Mouse (Mus musculus): ENCODE measurements at regions not wholly inside any gene's neighbourhood (a gene's known extent, or its start where the extent isn't known, plus 50 kb on each side); places are given as distances from the start of the nearest gene placed in this dataset.

- WGBS (ENCODE audit: insufficient replicate concordance), result 75% methylated on average over 7 of the region's 7 CpGs
Measured at GRCm38 (mm10) chr10:85242701-85243100, 57.8 kb upstream of the Cry1 start.

GRCm38 (mm10) chr10:85243556-85243955 is 58.7 kb upstream of the Cry1 start:
- no peak for ATAC-seq (replicated peaks; ENCODE audit: insufficient number of reproducible peaks, low FRiP score, low TSS enrichment)

More at GRCm38 (mm10) chr10:85242701-85243100, 57.8 kb upstream of the Cry1 start:
- no peaks in the 10 kb centered on the region for H3K9me3 ChIP-seq (replicated peaks; ENCODE audit: control insufficient read depth, low read length)
- ATAC-seq (replicated peaks; ENCODE audit: insufficient number of reproducible peaks, low FRiP score, low TSS enrichment), result no peak
- H3K27ac ChIP-seq (ENCODE audit: low read depth, low read length), result no peak overlapping the region
- H3K27me3 ChIP-seq (ENCODE audit: control insufficient read depth, insufficient read depth, low read length), result no peaks in the 10 kb centered on the region
- no peak overlapping the region for H3K9ac ChIP-seq (ENCODE audit: low read depth, low read length)
- H3K4me2 ChIP-seq, result no peak overlapping the region
- H3K36me3 ChIP-seq (ENCODE audit: control insufficient read depth, insufficient read depth, low read length), result no peaks in the 10 kb centered on the region
- no peak overlapping the region for H3K4me3 ChIP-seq (ENCODE audit: low read depth, low read length)
- no peaks in the 10 kb centered on the region for H3K4me1 ChIP-seq (ENCODE audit: control insufficient read depth, insufficient read depth, low read length)

GRCm38 (mm10) chr10:85265746-85266145 is 80.9 kb upstream of the Cry1 start:
- Histone ChIP-seq H3K9me3 (replicated peaks; ENCODE audit: control insufficient read depth, low read length) (no peaks in the 10 kb centered on the region), H3K27me3 (ENCODE audit: control insufficient read depth, insufficient read depth, low read length) (no peaks in the 10 kb centered on the region), H3K4me2 (no peak overlapping the region), H3K4me1 (ENCODE audit: control insufficient read depth, insufficient read depth, low read length) (no peaks in the 10 kb centered on the region), H3K27ac (ENCODE audit: low read depth, low read length) (no peak overlapping the region), H3K36me3 (ENCODE audit: control insufficient read depth, insufficient read depth, low read length) (no peaks in the 10 kb centered on the region), H3K4me3 (ENCODE audit: low read depth, low read length) (no peak overlapping the region), H3K9ac (ENCODE audit: low read depth, low read length) (no peak overlapping the region)
- ATAC-seq (replicated peaks; ENCODE audit: insufficient number of reproducible peaks, low FRiP score, low TSS enrichment), result no peak
- 30% methylated on average over 5 of the region's 5 CpGs for WGBS (ENCODE audit: insufficient replicate concordance)

More at GRCm38 (mm10) chr10:85243556-85243955, 58.7 kb upstream of the Cry1 start:
- H3K36me3 ChIP-seq (ENCODE audit: control insufficient read depth, insufficient read depth, low read length), result no peaks in the 10 kb centered on the region
- H3K4me1 ChIP-seq (ENCODE audit: control insufficient read depth, insufficient read depth, low read length), result no peaks in the 10 kb centered on the region
- H3K9ac ChIP-seq (ENCODE audit: low read depth, low read length), result no peak overlapping the region
- no peaks in the 10 kb centered on the region for H3K27me3 ChIP-seq (ENCODE audit: control insufficient read depth, insufficient read depth, low read length)
- H3K4me3 ChIP-seq (ENCODE audit: low read depth, low read length), result no peak overlapping the region
- WGBS (ENCODE audit: insufficient replicate concordance), result 77% methylated on average over 6 of the region's 6 CpGs
- no peaks in the 10 kb centered on the region for H3K9me3 ChIP-seq (replicated peaks; ENCODE audit: control insufficient read depth, low read length)
- H3K27ac ChIP-seq (ENCODE audit: low read depth, low read length), result no peak overlapping the region
- H3K4me2 ChIP-seq, result no peak overlapping the region

GRCm38 (mm10) chr10:85266148-85266547 is 81.3 kb upstream of the Cry1 start:
- WGBS (ENCODE audit: insufficient replicate concordance), result 25% methylated on average over 10 of the region's 10 CpGs
- Histone ChIP-seq H3K27ac (ENCODE audit: low read depth, low read length) (no peak overlapping the region), H3K4me3 (ENCODE audit: low read depth, low read length) (no peak overlapping the region), H3K4me1 (ENCODE audit: control insufficient read depth, insufficient read depth, low read length) (no peaks in the 10 kb centered on the region), H3K4me2 (no peak overlapping the region), H3K9me3 (replicated peaks; ENCODE audit: control insufficient read depth, low read length) (no peaks in the 10 kb centered on the region), H3K9ac (ENCODE audit: low read depth, low read length) (no peak overlapping the region), H3K36me3 (ENCODE audit: control insufficient read depth, insufficient read depth, low read length) (no peaks in the 10 kb centered on the region), H3K27me3 (ENCODE audit: control insufficient read depth, insufficient read depth, low read length) (no peaks in the 10 kb centered on the region)
- no peak for ATAC-seq (replicated peaks; ENCODE audit: insufficient number of reproducible peaks, low FRiP score, low TSS enrichment)

GRCm38 (mm10) chr10:85266796-85267195 is 81.9 kb upstream of the Cry1 start:
- no peaks in the 10 kb centered on the region for H3K27me3 ChIP-seq (ENCODE audit: control insufficient read depth, insufficient read depth, low read length)
- no peak overlapping the region for H3K9ac ChIP-seq (ENCODE audit: low read depth, low read length)
- H3K36me3 ChIP-seq (ENCODE audit: control insufficient read depth, insufficient read depth, low read length), result no peaks in the 10 kb centered on the region
- no peaks in the 10 kb centered on the region for H3K4me1 ChIP-seq (ENCODE audit: control insufficient read depth, insufficient read depth, low read length)
- no peaks in the 10 kb centered on the region for H3K9me3 ChIP-seq (replicated peaks; ENCODE audit: control insufficient read depth, low read length)
- 72% methylated on average over 4 of the region's 4 CpGs for WGBS (ENCODE audit: insufficient replicate concordance)
- no peak overlapping the region for H3K27ac ChIP-seq (ENCODE audit: low read depth, low read length)
- no peak for ATAC-seq (replicated peaks; ENCODE audit: insufficient number of reproducible peaks, low FRiP score, low TSS enrichment)
- H3K4me3 ChIP-seq (ENCODE audit: low read depth, low read length), result no peak overlapping the region
- H3K4me2 ChIP-seq, result no peak overlapping the region

GRCm38 (mm10) chr10:85270209-85270608 is 85.3 kb upstream of the Cry1 start:
- 79% methylated on average over 6 of the region's 6 CpGs for WGBS (ENCODE audit: insufficient replicate concordance)
- Histone ChIP-seq H3K27ac (ENCODE audit: low read depth, low read length) (no peak overlapping the region), H3K4me1 (ENCODE audit: control insufficient read depth, insufficient read depth, low read length) (no peaks in the 10 kb centered on the region), H3K36me3 (ENCODE audit: control insufficient read depth, insufficient read depth, low read length) (no peaks in the 10 kb centered on the region), H3K4me2 (no peak overlapping the region), H3K4me3 (ENCODE audit: low read depth, low read length) (no peak overlapping the region), H3K9ac (ENCODE audit: low read depth, low read length) (no peak overlapping the region), H3K27me3 (ENCODE audit: control insufficient read depth, insufficient read depth, low read length) (no peaks in the 10 kb centered on the region), H3K9me3 (replicated peaks; ENCODE audit: control insufficient read depth, low read length) (no peaks in the 10 kb centered on the region)
- no peak for ATAC-seq (replicated peaks; ENCODE audit: insufficient number of reproducible peaks, low FRiP score, low TSS enrichment)

- no peaks in the 10 kb centered on the region for H3K27me3 ChIP-seq (ENCODE audit: control insufficient read depth, insufficient read depth, low read length)
- H3K36me3 ChIP-seq (ENCODE audit: control insufficient read depth, insufficient read depth, low read length), result no peaks in the 10 kb centered on the region
- no peak overlapping the region for H3K27ac ChIP-seq (ENCODE audit: low read depth, low read length)
- no peak overlapping the region for H3K9ac ChIP-seq (ENCODE audit: low read depth, low read length)
- no peak overlapping the region for H3K4me2 ChIP-seq
- ATAC-seq (replicated peaks; ENCODE audit: insufficient number of reproducible peaks, low FRiP score, low TSS enrichment), result no peak
- no peak overlapping the region for H3K4me3 ChIP-seq (ENCODE audit: low read depth, low read length)
- no peaks in the 10 kb centered on the region for H3K9me3 ChIP-seq (replicated peaks; ENCODE audit: control insufficient read depth, low read length)
- no peaks in the 10 kb centered on the region for H3K4me1 ChIP-seq (ENCODE audit: control insufficient read depth, insufficient read depth, low read length)
- WGBS (ENCODE audit: insufficient replicate concordance), result 83% methylated on average over 2 of the region's 2 CpGs
Measured at GRCm38 (mm10) chr10:85276793-85277192, 91.9 kb upstream of the Cry1 start.

GRCm38 (mm10) chr10:85291733-85292476 is 94.7 kb upstream of the Btbd11 start:
- Histone ChIP-seq H3K9me3 (replicated peaks; ENCODE audit: control insufficient read depth, low read length) (no peaks in the 10 kb centered on the region), H3K27ac (ENCODE audit: low read depth, low read length) (no peak overlapping the region), H3K27me3 (ENCODE audit: control insufficient read depth, insufficient read depth, low read length) (no peaks in the 10 kb centered on the region; the same call in 1 of the 2 replicates), H3K9ac (ENCODE audit: low read depth, low read length) (no peak overlapping the region), H3K4me2 (no peak overlapping the region), H3K36me3 (ENCODE audit: control insufficient read depth, insufficient read depth, low read length) (no peaks in the 10 kb centered on the region), H3K4me3 (ENCODE audit: low read depth, low read length) (no peak overlapping the region), H3K4me1 (ENCODE audit: control insufficient read depth, insufficient read depth, low read length) (no peaks in the 10 kb centered on the region)
- ATAC-seq (replicated peaks; ENCODE audit: insufficient number of reproducible peaks, low FRiP score, low TSS enrichment), result no peak
- WGBS (ENCODE audit: insufficient replicate concordance), result 81% methylated on average over 5 of the region's 5 CpGs

- Histone ChIP-seq H3K4me3 (ENCODE audit: low read depth, low read length) (no peak overlapping the region), H3K27me3 (ENCODE audit: control insufficient read depth, insufficient read depth, low read length) (no peaks in the 10 kb centered on the region; the same call in 1 of the 2 replicates), H3K27ac (ENCODE audit: low read depth, low read length) (no peak overlapping the region), H3K4me1 (ENCODE audit: control insufficient read depth, insufficient read depth, low read length) (no peaks in the 10 kb centered on the region), H3K9ac (ENCODE audit: low read depth, low read length) (no peak overlapping the region), H3K4me2 (no peak overlapping the region), H3K9me3 (replicated peaks; ENCODE audit: control insufficient read depth, low read length) (no peaks in the 10 kb centered on the region), H3K36me3 (ENCODE audit: control insufficient read depth, insufficient read depth, low read length) (no peaks in the 10 kb centered on the region)
- no peak for ATAC-seq (replicated peaks; ENCODE audit: insufficient number of reproducible peaks, low FRiP score, low TSS enrichment)
- WGBS (ENCODE audit: insufficient replicate concordance), result 73% methylated on average over 2 of the region's 2 CpGs
Measured at GRCm38 (mm10) chr10:85292477-85292855, 94.1 kb upstream of the Btbd11 start.
